Mouse (Mus musculus) liver, adult 2 months (tissue): ENCODE data around the gene Fdxacb1. TPM values are rescaled to one million over a fixed set of nuclear protein-coding genes. Genes with fewer than 3 reads are reported as not detected.

Source experiments
- DNase-seq: peaks from one replicate; pipeline ENCODE4 v3.0.0-alpha.2; 2011; ENCODE audit warnings: low read depth, low spot score; ENCODE audit errors: extremely low read depth
- H3K27ac ChIP-seq: fragments of 200-500 bp; replicated peaks from 2 replicates; pipeline ENCODE4 v1.5.1; 2012; ENCODE audit warnings: low read depth, mild to moderate bottlenecking, control low read depth, inconsistent platforms, low read length; ENCODE audit not compliant: insufficient read depth
- H3K27me3 ChIP-seq: fragments of 200-500 bp; 2 replicates; pipeline ENCODE4 v1.6.1; 2012; ENCODE audit warnings: mild to moderate bottlenecking, moderate library complexity, low read length, inconsistent platforms; ENCODE audit not compliant: control insufficient read depth, insufficient read depth
- H3K36me3 ChIP-seq: fragments of 200-500 bp; 2 replicates; pipeline ENCODE4 v1.6.1; 2012; ENCODE audit warnings: low read length, inconsistent platforms; ENCODE audit not compliant: control insufficient read depth, insufficient read depth
- H3K4me1 ChIP-seq: fragments of 200-500 bp; 2 replicates; pipeline ENCODE4 v1.6.1; 2011; ENCODE audit warnings: low read length; ENCODE audit not compliant: control insufficient read depth, insufficient read depth
- H3K4me3 ChIP-seq: fragments of 200-500 bp; 2 replicates; pipeline ENCODE4 v1.5.1; 2011; ENCODE audit warnings: low read depth, mild to moderate bottlenecking, control low read depth, low read length, moderate library complexity; ENCODE audit not compliant: insufficient read depth
- H3K79me2 ChIP-seq: fragments of 200-500 bp; 2 replicates; pipeline ENCODE4 v1.6.1; 2012; ENCODE audit warnings: inconsistent platforms, mild to moderate bottlenecking, low read length, moderate library complexity; ENCODE audit not compliant: control insufficient read depth, insufficient read depth
- H3K9ac ChIP-seq: fragments of 200-500 bp; 2 replicates; pipeline ENCODE4 v1.6.1; 2012; ENCODE audit warnings: low read depth, mild to moderate bottlenecking, control low read depth, inconsistent platforms, low read length
- CTCF ChIP-seq: fragments of 200-500 bp; IDR thresholded peaks from 2 replicates; pipeline ENCODE4 v1.5.1; 2011; ENCODE audit warnings: low read depth, low read length, control low read depth
- POLR2A ChIP-seq: fragments of 200-500 bp; IDR thresholded peaks from 2 replicates; pipeline ENCODE4 v1.6.1; 2011; ENCODE audit warnings: low read length, control low read depth; ENCODE audit not compliant: insufficient read depth; ENCODE audit errors: extremely low read depth
- WGBS: fragments of 180-500 bp; shearing (Covaris S2); methylation state at CpG from one replicate; pipeline ENCODE4 v1.1.7; 2018; 5-methylcytosine and 5-hydroxymethylcytosine counted together
- polyA plus RNA-seq: library from polyadenylated mRNA; depleted of rRNA; stranded (reverse); fragments of >200 nt; gene quantifications from 2 replicates; pipeline ENCODE4 v1.2.3, GENCODE M21; 2012
- total RNA-seq: library from RNA; depleted of rRNA; stranded (reverse); fragments of >200 nt; gene quantifications from 2 replicates; pipeline ENCODE4 v1.2.3, GENCODE M21; 2014

The Fdxacb1 gene
- total and polyA plus RNA-seq, 2 experiments: 2.6 to 4.7 TPM

DNA sequence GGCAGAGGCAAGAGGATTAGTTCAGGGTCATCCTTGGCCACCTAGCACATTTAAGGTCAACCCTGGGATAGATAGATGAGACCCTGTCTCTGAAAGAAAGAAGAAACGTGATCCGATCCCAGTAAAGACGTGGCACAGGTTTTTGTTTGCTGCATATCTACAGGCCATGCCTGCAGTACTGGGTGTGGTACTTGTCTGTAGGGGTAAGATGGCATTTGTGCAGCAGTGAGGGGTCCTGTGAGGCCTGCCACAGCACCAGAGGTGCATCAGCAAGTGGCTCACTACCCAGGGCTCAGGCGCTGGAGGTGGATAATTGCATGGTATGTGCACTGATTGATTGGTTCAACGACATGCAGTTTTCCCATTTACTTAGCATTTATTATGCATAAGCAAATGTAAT is 45.8 kb downstream of the Fdxacb1 start:
- no peak overlapping the region for H3K27ac ChIP-seq
- no peak overlapping the region for H3K4me3 ChIP-seq
- no peak overlapping the region for H3K9ac ChIP-seq
- TF ChIP-seq POLR2A (no peak), CTCF (no peak)
- no peaks in the 10 kb centered on the region for H3K27me3 ChIP-seq
- H3K36me3 ChIP-seq: peaks cover 6% of the 10 kb centered on the region
- H3K79me2 ChIP-seq: no peaks in the 10 kb centered on the region
- DNase-seq: no peak
- no peaks in the 10 kb centered on the region for H3K4me1 ChIP-seq
- WGBS: 95% methylated on average over 5 of the region's 5 CpGs

GRCm38 (mm10) chr9:50815666-50816065 is 47.6 kb downstream of the Fdxacb1 start:
- DNase-seq: no peak
- H3K79me2 ChIP-seq: no peaks in the 10 kb centered on the region
- TF ChIP-seq POLR2A (no peak), CTCF (no peak)
- H3K36me3 ChIP-seq: peaks cover 6% of the 10 kb centered on the region
- H3K27ac ChIP-seq: no peak overlapping the region
- H3K4me3 ChIP-seq: no peak overlapping the region
- no peak overlapping the region for H3K9ac ChIP-seq
- no peaks in the 10 kb centered on the region for H3K27me3 ChIP-seq
- 93% methylated on average over 4 of the region's 4 CpGs for whole genome bisulfite sequencing
- no peaks in the 10 kb centered on the region for H3K4me1 ChIP-seq

DNA sequence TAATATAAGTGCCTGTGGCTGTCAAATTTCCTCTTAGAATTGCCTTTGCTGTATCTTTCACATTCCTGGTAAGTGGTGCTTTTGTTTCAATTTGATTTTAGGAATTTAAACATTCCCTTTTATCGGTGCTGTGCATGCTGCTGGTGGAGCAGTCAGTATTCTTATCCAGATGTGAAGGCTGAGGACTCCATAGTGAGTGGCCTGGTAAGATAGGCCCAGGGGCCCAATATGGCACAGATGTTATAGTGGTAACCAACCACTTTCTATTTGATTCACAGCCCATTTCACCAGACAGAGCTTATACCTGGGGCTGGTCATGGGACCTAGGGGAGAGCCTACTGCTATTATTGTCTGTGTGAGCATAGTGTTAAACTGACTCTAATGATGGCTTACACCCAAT is 48.5 kb downstream of the Fdxacb1 start:
- TF ChIP-seq POLR2A: no peak
- TF ChIP-seq CTCF: no peak
- no peaks in the 10 kb centered on the region for H3K4me1 ChIP-seq
- no peak overlapping the region for H3K27ac ChIP-seq
- peaks cover 6% of the 10 kb centered on the region for H3K36me3 ChIP-seq
- no peak for DNase-seq
- no peaks in the 10 kb centered on the region for H3K27me3 ChIP-seq
- WGBS: 100% methylated on average over 1 of the region's 1 CpGs
- H3K79me2 ChIP-seq: no peaks in the 10 kb centered on the region
- no peak overlapping the region for H3K4me3 ChIP-seq
- H3K9ac ChIP-seq: no peak overlapping the region

- Histone ChIP-seq H3K27me3 (no peaks in the 10 kb centered on the region), H3K4me3 (no peak overlapping the region), H3K79me2 (no peaks in the 10 kb centered on the region), H3K27ac (no peak overlapping the region), H3K36me3 (peaks cover 6% of the 10 kb centered on the region), H3K4me1 (no peaks in the 10 kb centered on the region), H3K9ac (no peak overlapping the region)
- TF ChIP-seq CTCF (no peak), POLR2A (no peak)
- WGBS: 84% methylated on average over 6 of the region's 6 CpGs
- no peak for DNase-seq
These were observed 50.0 kb downstream of the Fdxacb1 start for GRCm38 (mm10) chr9:50818050-50818449.

DNA sequence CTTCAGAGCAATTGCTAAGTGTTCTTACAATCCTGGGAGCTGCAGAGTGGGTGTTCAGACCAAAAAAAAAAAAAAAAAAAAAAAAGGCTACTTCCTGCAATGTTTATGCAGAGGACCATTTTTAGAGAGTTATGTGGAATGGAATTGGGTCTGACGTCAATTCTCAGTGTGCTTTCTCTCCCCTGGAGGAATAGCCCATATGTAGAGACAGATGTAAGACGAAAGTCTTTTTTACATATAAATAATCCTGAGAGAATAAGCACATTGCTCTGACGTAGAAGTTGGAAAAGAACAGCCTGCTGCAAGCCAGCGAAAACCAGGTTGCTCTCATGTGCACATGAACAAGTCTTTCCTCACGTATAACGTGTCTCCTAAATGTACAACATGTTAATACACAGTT is 51.7 kb downstream of the Fdxacb1 start:
- WGBS: 98% methylated on average over 6 of the region's 6 CpGs
- no peaks in the 10 kb centered on the region for H3K4me1 ChIP-seq

GRCm38 (mm10) chr9:50821651-50822050 is 53.6 kb downstream of the Fdxacb1 start:
- no peaks in the 10 kb centered on the region for H3K4me1 ChIP-seq
- 92% methylated on average over 6 of the region's 6 CpGs for WGBS

More for the DNA sequence above, 51.7 kb downstream of the Fdxacb1 start:
- no peak for TF ChIP-seq CTCF
- no peak for TF ChIP-seq POLR2A
- no peak overlapping the region for H3K9ac ChIP-seq
- no peaks in the 10 kb centered on the region for H3K79me2 ChIP-seq
- no peak for DNase-seq
- peaks cover 6% of the 10 kb centered on the region for H3K36me3 ChIP-seq
- H3K4me3 ChIP-seq: no peak overlapping the region
- H3K27ac ChIP-seq: no peak overlapping the region
- no peaks in the 10 kb centered on the region for H3K27me3 ChIP-seq

More at GRCm38 (mm10) chr9:50821651-50822050, 53.6 kb downstream of the Fdxacb1 start:
- H3K9ac ChIP-seq: no peak overlapping the region
- H3K27ac ChIP-seq: no peak overlapping the region
- no peak overlapping the region for H3K4me3 ChIP-seq
- no peaks in the 10 kb centered on the region for H3K27me3 ChIP-seq
- no peak for DNase-seq
- TF ChIP-seq CTCF (no peak), POLR2A (no peak)
- peaks cover 4% of the 10 kb centered on the region for H3K36me3 ChIP-seq
- H3K79me2 ChIP-seq: no peaks in the 10 kb centered on the region
